Mouse (Mus musculus) embryonic facial prominence, embryonic 15.5 days (tissue): Measurements from ENCODE around the gene Eno3. TPM values are rescaled to one million over a fixed set of nuclear protein-coding genes. Genes with fewer than 3 reads are reported as not detected.
A peak's percentile ranks its signal among the peaks of the same experiment; 100 is the strongest.

Source experiments
- ATAC-seq: fragments of 200-750 bp; cut with Nextera tagmentation; 2 replicates; pipeline ENCODE4 v1.8.0; 2017; ENCODE audit warnings: low read depth, moderate TSS enrichment; ENCODE audit not compliant: insufficient number of reproducible peaks, low FRiP score, low TSS enrichment
- H3K27ac ChIP-seq: fragments of 300-500 bp; sonication (generic); replicated peaks from 2 replicates; pipeline ENCODE4 v1.5.1; 2015; ENCODE audit warnings: mild to moderate bottlenecking, inconsistent platforms
- H3K27me3 ChIP-seq: fragments of 300-500 bp; sonication (generic); 2 replicates; pipeline ENCODE4 v1.6.1; 2015; ENCODE audit warnings: inconsistent platforms
- H3K36me3 ChIP-seq: fragments of 300-500 bp; sonication (generic); 2 replicates; pipeline ENCODE4 v1.6.1; 2015; ENCODE audit warnings: mild to moderate bottlenecking, inconsistent platforms
- H3K4me1 ChIP-seq: fragments of 300-500 bp; sonication (generic); 2 replicates; pipeline ENCODE4 v1.6.1; 2015; ENCODE audit warnings: inconsistent platforms
- H3K4me2 ChIP-seq: fragments of 300-500 bp; sonication (generic); replicated peaks from 2 replicates; pipeline ENCODE4 v1.6.1; 2015; ENCODE audit warnings: mild to moderate bottlenecking, inconsistent platforms
- H3K4me3 ChIP-seq: fragments of 300-500 bp; sonication (generic); replicated peaks from 2 replicates; pipeline ENCODE4 v1.5.1; 2015; ENCODE audit warnings: mild to moderate bottlenecking, inconsistent platforms
- H3K9ac ChIP-seq: fragments of 300-500 bp; sonication (generic); 2 replicates; pipeline ENCODE4 v1.6.1; 2015; ENCODE audit warnings: inconsistent platforms
- H3K9me3 ChIP-seq: fragments of 300-500 bp; sonication (generic); replicated peaks from 2 replicates; pipeline ENCODE4 v1.6.1; 2016; ENCODE audit warnings: inconsistent platforms
- WGBS: fragments of 180-500 bp; shearing (Covaris S2); methylation state at CpG from one replicate; pipeline ENCODE4 v1.1.7; 2015; 5-methylcytosine and 5-hydroxymethylcytosine counted together
- polyA plus RNA-seq: library from polyadenylated mRNA; unstranded; fragments of >200 nt; fragmentation: Nextera tagmentation; extraction: Ambion mirVana; gene quantifications from 2 replicates; pipeline ENCODE4 v1.2.1, GENCODE M21; 2015

The Eno3 gene
- polyA plus RNA-seq, 1 experiment from 2014 or later, result 81.9 TPM

DNA sequence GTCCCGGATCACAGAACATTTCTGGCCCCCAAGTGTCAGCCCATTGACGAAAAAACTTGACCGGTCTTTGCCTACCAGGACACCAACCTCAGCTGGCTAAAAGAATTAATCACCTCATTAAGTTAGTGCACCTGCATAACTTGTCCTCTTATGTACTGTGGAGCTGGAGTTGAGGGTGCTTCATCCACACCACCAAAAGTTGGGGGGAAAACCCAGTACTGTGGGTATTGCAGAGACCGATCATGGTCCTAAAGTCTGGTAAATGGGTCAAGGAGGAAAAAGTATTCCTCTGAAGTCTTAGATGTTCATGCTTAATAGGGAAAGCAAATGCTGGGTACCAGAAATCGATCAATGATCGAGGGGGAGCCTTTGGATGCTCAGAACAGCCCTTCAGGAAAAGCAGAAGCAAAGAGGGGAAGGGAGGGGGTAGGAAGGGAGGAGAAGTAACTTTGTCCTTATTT lies 4.1 kb upstream of the Eno3 start:
- ATAC-seq, result no peak

DNA sequence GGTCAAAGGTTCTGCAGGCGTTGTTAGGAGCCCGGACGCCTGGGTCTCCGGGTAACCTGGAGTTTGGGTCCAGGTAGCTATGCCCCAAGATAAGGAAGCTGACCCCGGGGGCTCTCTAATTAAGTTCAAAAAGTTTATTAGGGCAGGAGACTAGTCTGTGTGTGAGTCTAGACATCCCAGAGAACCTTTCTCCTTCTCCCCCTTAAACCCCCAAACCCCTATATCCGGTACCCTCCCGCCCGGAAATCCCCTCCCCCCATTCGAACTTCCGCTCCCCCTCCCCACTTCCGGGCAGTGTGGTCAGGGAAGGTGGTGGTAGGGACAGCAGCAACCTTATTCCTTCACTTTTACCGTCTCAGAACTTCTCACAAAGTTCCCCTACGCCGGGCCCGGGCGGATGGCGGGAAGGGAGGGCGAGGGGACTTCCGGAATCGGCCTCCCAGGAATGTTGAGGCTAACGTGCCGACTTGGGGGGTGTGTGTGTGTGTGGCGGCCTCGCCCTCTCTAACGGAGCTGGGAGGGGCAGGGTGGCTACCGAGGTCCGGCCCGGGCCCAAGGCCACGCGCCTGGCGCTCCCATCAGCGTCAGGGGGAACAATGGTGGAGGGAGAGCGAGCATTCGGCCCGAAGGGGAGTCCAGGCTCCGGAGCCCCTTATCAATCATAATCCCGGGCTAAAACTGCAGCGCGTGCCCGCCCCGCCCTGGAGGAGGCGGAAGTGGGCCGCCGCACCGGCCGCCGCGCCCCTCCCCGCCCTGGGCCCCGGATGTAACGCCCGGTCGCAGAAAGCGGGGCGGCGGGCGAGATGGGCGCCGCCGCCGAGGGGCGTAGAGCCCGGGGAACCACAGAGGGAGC lies 3.4 kb upstream of the Eno3 start:
- Histone ChIP-seq H3K9me3 (no peaks in the 10 kb centered on the region), H3K4me2 (peak overlapping the region; percentile 91), H3K27me3 (no peaks in the 10 kb centered on the region), H3K9ac (peak overlapping the region; percentile 99), H3K36me3 (peaks cover 36% of the 10 kb centered on the region), H3K27ac (peak overlapping the region; percentile 99), H3K4me3 (peak overlapping the region; percentile 100), H3K4me1 (peaks cover 70% of the 10 kb centered on the region)
- peak; percentile 40; the same call in 1 of the 2 replicates for ATAC-seq
- WGBS, result under 1% methylated on average over 63 of the region's 63 CpGs

More for the DNA sequence above, 4.1 kb upstream of the Eno3 start:
- WGBS, result 36% methylated on average over 6 of the region's 6 CpGs
- Histone ChIP-seq H3K4me2 (peak overlapping the region; percentile 91), H3K4me1 (peaks cover 72% of the 10 kb centered on the region), H3K27me3 (no peaks in the 10 kb centered on the region), H3K4me3 (peak overlapping the region; percentile 100), H3K9ac (peak overlapping the region; percentile 99), H3K27ac (peak overlapping the region; percentile 99), H3K9me3 (no peaks in the 10 kb centered on the region), H3K36me3 (peaks cover 36% of the 10 kb centered on the region)

DNA sequence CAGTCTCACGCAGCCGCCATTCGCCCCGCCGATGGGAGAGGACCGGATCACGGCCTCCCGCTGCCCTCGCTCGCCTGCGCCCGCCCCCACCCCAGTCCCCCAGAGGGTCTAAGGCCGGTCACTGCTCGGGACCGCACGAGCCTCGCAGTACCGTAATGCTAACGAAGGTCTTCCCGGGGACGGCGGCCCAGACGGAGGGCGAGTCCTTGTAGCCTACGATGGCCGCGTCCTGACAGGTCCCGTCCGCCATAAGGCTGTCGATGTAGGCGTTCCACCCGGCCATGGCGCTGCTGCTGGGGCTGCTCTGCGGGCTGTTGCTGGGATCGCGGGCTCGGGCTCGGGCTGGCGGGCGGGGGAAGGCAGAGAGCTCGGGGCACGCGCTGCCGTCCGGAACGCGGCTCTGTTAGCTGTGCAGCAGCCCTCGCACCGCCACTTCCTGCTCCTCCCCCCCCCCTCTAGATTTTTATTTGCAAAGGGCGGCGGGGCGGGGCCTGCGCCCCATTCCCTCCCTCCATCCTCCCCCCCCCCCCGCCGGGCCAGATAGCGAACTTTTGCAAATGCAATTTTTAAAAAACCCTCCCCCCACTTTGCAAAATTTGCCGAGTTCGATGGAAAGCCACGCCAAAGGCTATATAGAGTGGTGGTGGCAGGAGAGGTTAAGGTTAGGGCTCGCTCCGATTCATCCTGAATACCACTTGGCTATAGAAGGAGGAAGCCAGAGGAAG lies 2.6 kb upstream of the Eno3 start, which contains the start of gene Pfn1:
Pfn1 (minus strand) TSS at position 447 of the 725 bp plus-strand sequence.
- Histone ChIP-seq H3K27ac (peak within 1 kb of the TSS; percentile 99), H3K4me1 (peaks cover 65% of the 10 kb centered on the region), H3K9ac (peak within 1 kb of the TSS; percentile 99), H3K27me3 (no peaks in the 10 kb centered on the region), H3K4me3 (peak within 1 kb of the TSS; percentile 100), H3K36me3 (peaks cover 31% of the 10 kb centered on the region), H3K9me3 (no peaks in the 10 kb centered on the region), H3K4me2 (peak within 1 kb of the TSS; percentile 91)
- WGBS, result under 1% methylated on average over 61 of the region's 61 CpGs
- ATAC-seq, result peak; percentile 52; the same call in 1 of the 2 replicates

DNA sequence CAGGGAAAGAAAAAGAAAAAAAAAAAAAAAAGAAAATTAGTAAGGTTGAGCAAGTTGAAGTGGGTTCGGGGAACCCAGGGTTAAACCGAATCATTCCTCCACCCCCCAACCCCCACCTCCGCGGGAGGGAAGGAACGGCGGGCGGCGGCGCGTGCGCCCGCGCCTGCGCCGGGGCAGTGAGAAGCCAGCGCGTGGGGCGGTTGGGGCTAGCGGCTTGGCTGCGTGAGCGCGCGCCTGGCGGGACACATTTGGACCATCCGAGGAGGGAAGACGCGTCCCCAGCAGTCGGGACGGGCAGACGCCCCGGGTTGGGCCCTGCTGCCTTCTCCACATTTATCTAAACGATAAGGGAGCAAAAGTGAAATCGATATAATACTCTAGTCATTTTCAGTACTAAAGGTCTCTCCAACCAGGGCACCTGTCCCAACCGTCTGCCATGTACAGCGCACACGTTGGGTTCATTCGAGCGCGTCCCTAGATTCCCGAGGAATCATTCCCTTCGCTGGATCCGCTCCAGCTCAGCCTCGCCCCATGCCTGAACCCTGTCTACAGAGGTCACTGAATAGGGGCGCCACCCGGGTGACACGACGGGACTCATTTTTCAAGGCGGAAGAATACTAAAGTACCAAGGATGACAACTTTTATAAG lies 2.0 kb upstream of the Eno3 start:
- H3K4me1 ChIP-seq, result peaks cover 60% of the 10 kb centered on the region
- ATAC-seq, result peak; percentile 76

DNA sequence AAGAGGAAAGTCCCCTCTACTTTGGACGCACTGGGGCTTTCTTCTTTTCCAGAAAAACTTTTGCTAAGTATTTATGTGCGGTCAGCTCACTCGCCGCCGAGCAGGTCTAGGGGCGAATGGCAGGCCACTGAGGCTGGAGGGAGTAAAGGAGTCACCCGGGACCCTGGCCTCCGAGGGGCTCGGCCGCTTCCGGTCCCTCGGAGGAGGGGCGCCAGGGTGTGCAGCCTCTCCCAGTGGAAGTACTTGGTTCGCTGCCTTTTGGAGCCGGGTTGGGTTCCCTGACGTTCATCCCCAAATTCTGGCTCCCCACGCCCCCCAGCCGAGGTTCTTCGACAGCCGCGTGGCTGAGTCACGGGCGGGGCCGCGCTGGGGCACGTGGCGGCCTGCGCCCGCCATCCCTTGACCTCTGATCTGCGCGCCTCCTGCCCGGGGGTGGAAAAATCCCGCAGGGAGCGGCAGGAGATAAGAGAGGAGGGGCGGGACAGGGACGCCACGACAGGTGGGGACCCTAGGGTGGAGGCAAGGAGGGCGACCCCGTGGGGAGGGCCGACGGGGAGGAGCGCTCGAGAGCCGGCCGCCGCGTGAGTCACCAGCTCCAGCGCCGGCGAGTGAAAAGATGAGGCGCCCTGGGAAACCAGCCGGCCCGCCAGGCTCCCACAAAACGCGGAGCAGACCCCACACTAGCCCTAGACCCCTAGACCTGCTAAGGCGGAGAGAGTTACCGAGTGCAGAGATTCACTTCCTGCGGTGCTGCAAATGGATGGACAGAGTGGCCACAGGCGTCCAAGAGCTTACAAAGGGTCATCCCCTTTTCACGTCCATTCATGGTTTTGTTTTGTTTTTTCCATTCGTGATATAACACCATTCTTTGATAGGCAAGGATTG lies 1.2 kb upstream of the Eno3 start:
- Histone ChIP-seq H3K27me3 (no peaks in the 10 kb centered on the region), H3K27ac (peak overlapping the region; percentile 99), H3K36me3 (peaks cover 21% of the 10 kb centered on the region), H3K4me3 (peak overlapping the region; percentile 100), H3K4me1 (peaks cover 55% of the 10 kb centered on the region), H3K9ac (peak overlapping the region; percentile 29), H3K4me2 (peak overlapping the region; percentile 91), H3K9me3 (no peaks in the 10 kb centered on the region)
- WGBS, result under 1% methylated on average over 61 of the region's 61 CpGs
- peak; percentile 27; the same call in 1 of the 2 replicates for ATAC-seq

More for the DNA sequence above, 2.0 kb upstream of the Eno3 start:
- H3K4me3 ChIP-seq, result peak overlapping the region; percentile 100
- H3K9me3 ChIP-seq, result no peaks in the 10 kb centered on the region
- H3K9ac ChIP-seq, result peak overlapping the region; percentile 29
- H3K27me3 ChIP-seq, result no peaks in the 10 kb centered on the region
- peaks cover 24% of the 10 kb centered on the region for H3K36me3 ChIP-seq
- H3K27ac ChIP-seq, result peak overlapping the region; percentile 99
- WGBS, result under 1% methylated on average over 48 of the region's 48 CpGs
- H3K4me2 ChIP-seq, result peak overlapping the region; percentile 91

DNA sequence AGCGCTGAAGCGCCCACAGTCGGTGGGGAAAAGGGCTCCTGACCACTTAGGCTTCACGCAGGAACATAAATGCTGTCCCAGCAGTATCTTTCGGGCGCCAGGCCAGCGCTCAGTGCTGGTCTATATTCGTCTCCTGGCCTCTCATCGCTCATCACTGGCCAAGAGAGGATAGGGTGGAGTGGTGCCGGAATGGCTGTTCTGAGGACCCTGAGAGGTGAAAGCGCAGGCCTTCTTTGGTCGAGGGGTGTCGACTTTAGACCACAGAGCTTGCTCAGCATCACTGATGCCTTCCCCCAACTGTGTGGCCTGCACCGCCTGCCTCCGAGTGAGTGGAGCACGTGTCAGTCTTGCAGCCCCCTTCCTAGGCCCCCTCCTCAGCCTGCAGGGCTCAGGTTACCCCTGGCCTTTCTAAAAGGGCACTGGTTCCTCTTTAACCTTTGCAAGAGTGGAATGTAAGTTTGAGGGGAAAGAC lies 510 bp upstream of the Eno3 start:
- Histone ChIP-seq H3K4me1 (peaks cover 48% of the 10 kb centered on the region), H3K4me3 (peak overlapping the region; percentile 100), H3K36me3 (peaks cover 18% of the 10 kb centered on the region; the same call in 1 of the 2 replicates), H3K4me2 (peak overlapping the region; percentile 91), H3K9ac (peak overlapping the region; percentile 29), H3K27me3 (no peaks in the 10 kb centered on the region), H3K9me3 (no peaks in the 10 kb centered on the region), H3K27ac (peak overlapping the region; percentile 99)
- ATAC-seq, result peak; percentile 24; the same call in 1 of the 2 replicates
- WGBS, result 6% methylated on average over 16 of the region's 16 CpGs

DNA sequence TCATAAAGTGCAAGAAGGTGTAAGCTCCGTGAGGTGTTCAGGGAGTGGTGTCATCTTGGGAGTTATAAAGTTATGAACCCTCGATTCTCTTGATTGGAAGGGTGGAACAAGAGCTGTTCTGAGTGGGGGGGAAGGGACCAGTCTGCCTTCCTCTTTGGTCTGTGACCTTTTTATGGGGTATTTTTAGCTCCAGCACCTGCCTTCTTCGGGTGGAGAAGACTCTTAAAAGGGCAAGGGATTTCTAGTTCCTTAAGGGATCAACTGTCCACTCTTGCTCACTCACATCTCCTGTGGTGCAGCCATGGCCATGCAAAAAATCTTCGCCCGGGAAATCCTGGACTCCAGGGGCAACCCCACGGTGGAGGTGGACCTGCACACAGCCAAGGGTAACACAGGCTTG lies 571 bp downstream of the Eno3 start:
- peaks cover 38% of the 10 kb centered on the region for H3K4me1 ChIP-seq
- peak overlapping the region; percentile 99; the same call in 1 of the 2 replicates for H3K27ac ChIP-seq
- no peak for ATAC-seq
- WGBS, result 46% methylated on average over 6 of the region's 6 CpGs
- H3K9ac ChIP-seq, result no peak overlapping the region
- peak overlapping the region; percentile 5; the same call in 1 of the 2 replicates for H3K4me3 ChIP-seq
- peaks cover 21% of the 10 kb centered on the region for H3K36me3 ChIP-seq
- H3K9me3 ChIP-seq, result no peaks in the 10 kb centered on the region
- no peaks in the 10 kb centered on the region for H3K27me3 ChIP-seq
- no peak overlapping the region for H3K4me2 ChIP-seq

DNA sequence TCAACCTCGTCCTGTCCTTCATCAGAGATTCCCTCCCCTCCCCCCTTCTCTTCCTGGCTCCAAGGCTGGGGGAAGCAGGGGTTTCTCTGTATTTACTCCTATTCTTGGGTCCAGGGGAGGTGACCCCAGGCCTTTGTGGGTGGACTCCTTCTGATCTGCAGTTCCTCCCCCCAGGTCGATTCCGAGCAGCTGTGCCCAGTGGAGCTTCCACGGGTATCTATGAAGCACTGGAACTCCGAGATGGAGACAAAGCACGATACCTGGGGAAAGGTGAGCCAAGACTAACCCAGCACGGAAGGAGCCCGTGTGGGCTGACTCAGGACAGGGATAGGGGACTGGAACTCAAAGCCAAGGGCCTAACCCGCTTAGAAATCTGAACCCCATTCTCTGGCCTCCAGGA lies 989 bp downstream of the Eno3 start:
- peak overlapping the region; percentile 5; the same call in 1 of the 2 replicates for H3K4me3 ChIP-seq
- 49% methylated on average over 9 of the region's 9 CpGs for WGBS
- no peaks in the 10 kb centered on the region for H3K27me3 ChIP-seq
- H3K9me3 ChIP-seq, result no peaks in the 10 kb centered on the region
- no peak overlapping the region for H3K9ac ChIP-seq
- peak overlapping the region; percentile 6; the same call in 1 of the 2 replicates for H3K4me2 ChIP-seq
- no peak overlapping the region for H3K27ac ChIP-seq
- peaks cover 24% of the 10 kb centered on the region for H3K36me3 ChIP-seq
- ATAC-seq, result no peak
- peaks cover 33% of the 10 kb centered on the region for H3K4me1 ChIP-seq

DNA sequence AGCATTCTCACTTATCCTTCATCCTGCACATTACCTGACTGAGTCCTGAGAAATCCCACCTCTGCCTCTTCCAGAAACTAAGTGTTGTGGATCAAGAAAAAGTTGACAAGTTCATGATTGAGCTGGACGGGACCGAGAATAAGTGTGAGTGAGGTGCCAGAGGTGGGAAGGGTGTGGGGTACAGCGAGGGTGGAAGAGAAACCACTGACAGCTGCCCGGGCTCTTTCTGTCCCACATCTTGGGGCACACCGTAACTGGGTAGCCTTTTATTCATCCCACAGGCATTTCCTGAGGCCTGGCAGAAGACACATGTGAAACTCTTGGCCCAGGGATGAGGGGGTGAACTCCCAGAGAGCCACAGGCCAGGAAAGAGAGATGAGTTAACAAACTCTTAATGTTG lies 1.5 kb downstream of the Eno3 start:
- WGBS, result 66% methylated on average over 5 of the region's 5 CpGs

DNA sequence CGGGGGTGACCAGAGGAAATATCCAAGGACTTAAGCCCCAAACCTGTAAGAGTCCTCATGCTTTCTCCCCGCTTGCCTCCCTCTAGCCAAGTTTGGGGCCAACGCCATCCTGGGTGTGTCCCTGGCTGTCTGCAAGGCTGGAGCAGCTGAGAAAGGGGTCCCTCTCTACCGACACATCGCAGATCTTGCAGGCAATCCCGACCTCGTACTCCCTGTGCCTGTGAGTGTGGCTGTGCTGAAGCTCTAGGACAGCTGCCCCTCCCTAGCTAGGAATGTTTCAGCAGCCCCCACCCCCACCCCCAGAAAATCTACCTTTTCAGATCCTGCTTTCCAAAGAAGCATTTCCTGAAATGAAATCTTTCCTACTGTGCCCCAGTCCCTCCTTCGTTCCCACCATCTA lies 1.9 kb downstream of the Eno3 start:
- Histone ChIP-seq H3K9ac (no peak overlapping the region), H3K9me3 (no peaks in the 10 kb centered on the region), H3K36me3 (peaks cover 33% of the 10 kb centered on the region), H3K4me2 (no peak overlapping the region), H3K4me3 (no peak overlapping the region), H3K27me3 (no peaks in the 10 kb centered on the region), H3K27ac (0 out of 2 replicates have a peak overlapping the region, but pooled peaks have one; percentile 0), H3K4me1 (peaks cover 32% of the 10 kb centered on the region)
- whole genome bisulfite sequencing, result 58% methylated on average over 8 of the region's 8 CpGs
- no peak for ATAC-seq

More for the DNA sequence above, 1.5 kb downstream of the Eno3 start:
- ATAC-seq, result no peak
- Histone ChIP-seq H3K9me3 (no peaks in the 10 kb centered on the region), H3K4me1 (peaks cover 32% of the 10 kb centered on the region), H3K4me2 (0 out of 2 replicates have a peak overlapping the region, but pooled peaks have one; percentile 6), H3K4me3 (no peak overlapping the region), H3K27me3 (no peaks in the 10 kb centered on the region), H3K27ac (0 out of 2 replicates have a peak overlapping the region, but pooled peaks have one; percentile 0), H3K9ac (0 out of 2 replicates have a peak overlapping the region, but pooled peaks have one; percentile 1), H3K36me3 (peaks cover 29% of the 10 kb centered on the region)
